Mouse (Mus musculus) liver, adult 2 months (tissue): ENCODE results near the gene Timm22. TPM values are rescaled to one million over a fixed set of nuclear protein-coding genes. Genes with fewer than 3 reads are reported as not detected.
A peak's percentile ranks its signal among the peaks of the same experiment; 100 is the strongest.

Experiments used
- DNase-seq: peaks from one replicate; pipeline ENCODE4 v3.0.0-alpha.2; 2011; ENCODE audit warnings: low read depth, low spot score; ENCODE audit errors: extremely low read depth
- H3K27ac ChIP-seq: fragments of 200-500 bp; replicated peaks from 2 replicates; pipeline ENCODE4 v1.5.1; 2012; ENCODE audit warnings: low read depth, mild to moderate bottlenecking, control low read depth, inconsistent platforms, low read length; ENCODE audit not compliant: insufficient read depth
- H3K27me3 ChIP-seq: fragments of 200-500 bp; 2 replicates; pipeline ENCODE4 v1.6.1; 2012; ENCODE audit warnings: mild to moderate bottlenecking, moderate library complexity, low read length, inconsistent platforms; ENCODE audit not compliant: control insufficient read depth, insufficient read depth
- H3K36me3 ChIP-seq: fragments of 200-500 bp; 2 replicates; pipeline ENCODE4 v1.6.1; 2012; ENCODE audit warnings: low read length, inconsistent platforms; ENCODE audit not compliant: control insufficient read depth, insufficient read depth
- H3K4me1 ChIP-seq: fragments of 200-500 bp; 2 replicates; pipeline ENCODE4 v1.6.1; 2011; ENCODE audit warnings: low read length; ENCODE audit not compliant: control insufficient read depth, insufficient read depth
- H3K4me3 ChIP-seq: fragments of 200-500 bp; 2 replicates; pipeline ENCODE4 v1.5.1; 2011; ENCODE audit warnings: low read depth, mild to moderate bottlenecking, control low read depth, low read length, moderate library complexity; ENCODE audit not compliant: insufficient read depth
- H3K79me2 ChIP-seq: fragments of 200-500 bp; 2 replicates; pipeline ENCODE4 v1.6.1; 2012; ENCODE audit warnings: inconsistent platforms, mild to moderate bottlenecking, low read length, moderate library complexity; ENCODE audit not compliant: control insufficient read depth, insufficient read depth
- H3K9ac ChIP-seq: fragments of 200-500 bp; 2 replicates; pipeline ENCODE4 v1.6.1; 2012; ENCODE audit warnings: low read depth, mild to moderate bottlenecking, control low read depth, inconsistent platforms, low read length
- CTCF ChIP-seq: fragments of 200-500 bp; IDR thresholded peaks from 2 replicates; pipeline ENCODE4 v1.5.1; 2011; ENCODE audit warnings: low read depth, low read length, control low read depth
- POLR2A ChIP-seq: fragments of 200-500 bp; IDR thresholded peaks from 2 replicates; pipeline ENCODE4 v1.6.1; 2011; ENCODE audit warnings: low read length, control low read depth; ENCODE audit not compliant: insufficient read depth; ENCODE audit errors: extremely low read depth
- WGBS: fragments of 180-500 bp; shearing (Covaris S2); methylation state at CpG from one replicate; pipeline ENCODE4 v1.1.7; 2018; 5-methylcytosine and 5-hydroxymethylcytosine counted together
- polyA plus RNA-seq: library from polyadenylated mRNA; depleted of rRNA; stranded (reverse); fragments of >200 nt; gene quantifications from 2 replicates; pipeline ENCODE4 v1.2.3, GENCODE M21; 2012
- total RNA-seq: library from RNA; depleted of rRNA; stranded (reverse); fragments of >200 nt; gene quantifications from 2 replicates; pipeline ENCODE4 v1.2.3, GENCODE M21; 2014

The Timm22 gene
- total and polyA plus RNA-seq, 2 experiments, result 6.0 to 7.9 TPM

- DNase-seq, result no peak
- TF ChIP-seq POLR2A (no peak), CTCF (no peak)
- no peak overlapping the region for H3K27ac ChIP-seq
- 0 out of 2 replicates have a peak, but pooled peaks cover 2% of the 10 kb centered on the region for H3K4me1 ChIP-seq
- no peak overlapping the region for H3K9ac ChIP-seq
- WGBS, result 83% methylated on average over 10 of the region's 10 CpGs
- no peaks in the 10 kb centered on the region for H3K27me3 ChIP-seq
- H3K79me2 ChIP-seq, result no peaks in the 10 kb centered on the region
- H3K36me3 ChIP-seq, result no peaks in the 10 kb centered on the region
- no peak overlapping the region for H3K4me3 ChIP-seq
Observed at GRCm38 (mm10) chr11:76401398-76401797, 5.4 kb upstream of the Timm22 start.

DNA sequence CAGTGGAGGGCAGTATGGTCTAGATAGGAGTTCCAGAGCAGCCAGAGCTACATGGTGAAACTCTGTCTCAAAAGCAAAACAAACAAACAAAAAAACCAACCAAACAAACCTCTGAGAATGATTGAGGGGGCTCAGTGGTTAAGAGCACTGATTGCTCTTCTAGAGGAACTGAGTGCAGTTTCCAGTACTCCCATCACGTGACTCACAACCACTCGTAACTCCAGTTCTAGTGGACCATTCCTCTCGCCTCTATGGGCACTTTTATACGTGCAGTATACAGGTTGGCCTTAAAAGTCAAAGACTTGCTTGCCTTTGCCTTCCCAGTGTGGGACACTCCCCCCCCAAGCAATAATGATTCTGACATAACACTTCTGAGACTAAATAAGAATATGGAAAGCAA lies 1.6 kb upstream of the Timm22 start:
- no peak overlapping the region for H3K9ac ChIP-seq
- no peaks in the 10 kb centered on the region for H3K36me3 ChIP-seq
- H3K27ac ChIP-seq, result no peak overlapping the region
- peaks cover 3% of the 10 kb centered on the region; the same call in 1 of the 2 replicates for H3K79me2 ChIP-seq
- no peaks in the 10 kb centered on the region for H3K4me1 ChIP-seq
- WGBS, result 68% methylated on average over 4 of the region's 4 CpGs
- no peak for TF ChIP-seq CTCF
- TF ChIP-seq POLR2A, result no peak
- H3K27me3 ChIP-seq, result no peaks in the 10 kb centered on the region
- no peak for DNase-seq
- no peak overlapping the region for H3K4me3 ChIP-seq

GRCm38 (mm10) chr11:76405626-76406264 lies 1.0 kb upstream of the Timm22 start:
- WGBS, result 77% methylated on average over 5 of the region's 5 CpGs
- no peaks in the 10 kb centered on the region for H3K27me3 ChIP-seq
- no peaks in the 10 kb centered on the region for H3K36me3 ChIP-seq
- no peak overlapping the region for H3K9ac ChIP-seq
- peaks cover 3% of the 10 kb centered on the region; the same call in 1 of the 2 replicates for H3K79me2 ChIP-seq
- H3K4me3 ChIP-seq, result no peak overlapping the region
- no peak for TF ChIP-seq CTCF
- no peak for TF ChIP-seq POLR2A
- no peaks in the 10 kb centered on the region for H3K4me1 ChIP-seq
- H3K27ac ChIP-seq, result no peak overlapping the region
- no peak for DNase-seq

DNA sequence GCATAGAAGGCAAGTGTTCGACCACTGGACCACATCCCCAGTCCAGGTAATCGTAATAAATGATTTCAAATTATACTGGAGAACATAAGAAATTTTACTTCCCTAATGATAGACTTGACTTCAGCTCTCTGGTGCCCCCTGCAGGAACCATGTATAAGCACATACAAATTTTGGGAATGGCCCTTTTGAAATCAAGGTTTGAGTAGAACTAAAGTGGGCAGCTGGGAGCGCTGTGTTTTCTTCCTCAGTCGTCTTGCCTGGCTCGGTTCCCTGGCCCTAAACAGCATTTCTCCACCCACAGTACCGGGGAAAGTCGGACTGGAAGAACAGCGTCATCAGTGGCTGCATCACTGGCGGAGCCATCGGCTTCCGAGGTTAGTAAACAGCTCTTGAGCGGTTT lies 4.1 kb downstream of the Timm22 start:
- no peak for TF ChIP-seq POLR2A
- TF ChIP-seq CTCF, result peak; percentile 65
- no peak overlapping the region for H3K27ac ChIP-seq
- peaks cover 12% of the 10 kb centered on the region; the same call in 1 of the 2 replicates for H3K36me3 ChIP-seq
- H3K27me3 ChIP-seq, result no peaks in the 10 kb centered on the region
- no peak overlapping the region for H3K4me3 ChIP-seq
- H3K79me2 ChIP-seq, result peaks cover 3% of the 10 kb centered on the region; the same call in 1 of the 2 replicates
- WGBS, result 66% methylated on average over 12 of the region's 12 CpGs
- peak; percentile 40 for DNase-seq
- H3K9ac ChIP-seq, result no peak overlapping the region
- no peaks in the 10 kb centered on the region for H3K4me1 ChIP-seq

GRCm38 (mm10) chr11:76413202-76413601 lies 6.5 kb downstream of the Timm22 start:
- Histone ChIP-seq H3K27ac (no peak overlapping the region), H3K9ac (no peak overlapping the region), H3K4me3 (no peak overlapping the region), H3K79me2 (no peaks in the 10 kb centered on the region), H3K27me3 (no peaks in the 10 kb centered on the region), H3K4me1 (no peaks in the 10 kb centered on the region), H3K36me3 (peaks cover 19% of the 10 kb centered on the region; the same call in 1 of the 2 replicates)
- no peak for DNase-seq
- no peak for TF ChIP-seq CTCF
- TF ChIP-seq POLR2A, result no peak
- 92% methylated on average over 4 of the region's 4 CpGs for WGBS

DNA sequence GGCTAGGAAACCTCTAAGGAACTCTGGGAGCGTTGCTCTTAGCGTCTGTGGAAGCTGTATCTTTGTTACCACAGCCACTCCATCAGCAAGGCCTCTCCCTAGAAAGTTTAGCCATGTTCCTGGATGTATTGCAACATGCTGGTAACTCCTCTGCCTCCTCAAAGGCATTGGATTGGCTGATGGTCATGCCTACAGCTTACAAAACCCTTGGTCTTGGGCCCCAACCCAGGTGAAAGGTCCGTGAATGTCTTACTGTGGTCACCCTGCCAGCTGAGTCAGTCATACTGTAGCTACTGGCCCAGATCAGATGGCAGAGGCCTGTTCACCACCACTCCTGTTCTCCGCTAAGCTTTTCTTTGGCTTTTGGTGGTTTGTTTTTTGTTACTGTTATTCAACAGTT lies 8.2 kb downstream of the Timm22 start:
- 69% methylated on average over 4 of the region's 4 CpGs for WGBS
- Histone ChIP-seq H3K27ac (no peak overlapping the region), H3K36me3 (peaks cover 19% of the 10 kb centered on the region; the same call in 1 of the 2 replicates), H3K9ac (no peak overlapping the region), H3K4me1 (no peaks in the 10 kb centered on the region), H3K79me2 (no peaks in the 10 kb centered on the region), H3K27me3 (no peaks in the 10 kb centered on the region), H3K4me3 (no peak overlapping the region)
- no peak for TF ChIP-seq POLR2A
- no peak for TF ChIP-seq CTCF
- peak; percentile 64 for DNase-seq
